Mouse (Mus musculus) cerebellum, adult 11 months (tissue): ENCODE measurements around the gene Nid1.
"Not testable (repeated sequence)": the region's sequence is repeated elsewhere in the genome, so short reads cannot be mapped to it uniquely, and the experiment has no call there.

Experiments used
- DNase-seq: peaks from one replicate; pipeline ENCODE4 v3.0.0; 2022

The Nid1 gene

GRCm38 (mm10) chr13:13454249-13454648 lies 16.9 kb downstream of the Nid1 start:
- DNase-seq: not testable (repeated sequence)

GRCm38 (mm10) chr13:13455632-13456492 lies 18.5 kb downstream of the Nid1 start:
- DNase-seq: not testable (repeated sequence)

- DNase-seq: no peak
Observed at GRCm38 (mm10) chr13:13458138-13458737, 20.9 kb downstream of the Nid1 start.

GRCm38 (mm10) chr13:13460521-13461138 lies 23.3 kb downstream of the Nid1 start:
- DNase-seq: no peak

- no peak for DNase-seq
Observed at GRCm38 (mm10) chr13:13461446-13462192, 24.3 kb downstream of the Nid1 start.

GRCm38 (mm10) chr13:13463949-13464348 lies 26.6 kb downstream of the Nid1 start:
- no peak for DNase-seq

- DNase-seq: not testable (repeated sequence)
Observed at GRCm38 (mm10) chr13:13467249-13467648, 29.9 kb downstream of the Nid1 start.

- no peak for DNase-seq
Observed at GRCm38 (mm10) chr13:13468513-13468912, 31.2 kb downstream of the Nid1 start.

GRCm38 (mm10) chr13:13471334-13471757 lies 34.0 kb downstream of the Nid1 start:
- no peak for DNase-seq

GRCm38 (mm10) chr13:13474464-13474863 lies 37.1 kb downstream of the Nid1 start:
- not testable (repeated sequence) for DNase-seq

GRCm38 (mm10) chr13:13474991-13475390 lies 37.6 kb downstream of the Nid1 start:
- no peak for DNase-seq

GRCm38 (mm10) chr13:13476568-13476967 lies 39.2 kb downstream of the Nid1 start:
- DNase-seq: no peak

GRCm38 (mm10) chr13:13477046-13477445 lies 39.7 kb downstream of the Nid1 start:
- no peak for DNase-seq

- no peak for DNase-seq
Observed at GRCm38 (mm10) chr13:13479986-13480385, 42.6 kb downstream of the Nid1 start.

- DNase-seq: peak; percentile 18
Observed at GRCm38 (mm10) chr13:13481033-13481432, 43.7 kb downstream of the Nid1 start.

GRCm38 (mm10) chr13:13481875-13482674 lies 44.7 kb downstream of the Nid1 start:
- DNase-seq: peak; percentile 1

GRCm38 (mm10) chr13:13484351-13484751 lies 47.0 kb downstream of the Nid1 start:
- no peak for DNase-seq

- no peak for DNase-seq
Observed at GRCm38 (mm10) chr13:13484883-13485282, 47.5 kb downstream of the Nid1 start.

GRCm38 (mm10) chr13:13485682-13486081 lies 48.3 kb downstream of the Nid1 start:
- DNase-seq: no peak

GRCm38 (mm10) chr13:13487851-13488250 lies 50.5 kb downstream of the Nid1 start:
- no peak for DNase-seq

GRCm38 (mm10) chr13:13489861-13490260 lies 52.5 kb downstream of the Nid1 start:
- no peak for DNase-seq

GRCm38 (mm10) chr13:13492151-13492550 lies 54.8 kb downstream of the Nid1 start:
- DNase-seq: no peak
